Mouse (Mus musculus) layer of hippocampus, adult 11-12 months (tissue): ENCODE measurements at regions not wholly inside any gene's neighbourhood (a gene's known extent, or its start where the extent isn't known, plus 50 kb on each side); places are given as distances from the start of the nearest gene placed in this dataset.

Experiments used
- DNase-seq: peaks from one replicate; pipeline ENCODE4 v3.0.0; 2022; ENCODE audit warnings: low spot score

DNA sequence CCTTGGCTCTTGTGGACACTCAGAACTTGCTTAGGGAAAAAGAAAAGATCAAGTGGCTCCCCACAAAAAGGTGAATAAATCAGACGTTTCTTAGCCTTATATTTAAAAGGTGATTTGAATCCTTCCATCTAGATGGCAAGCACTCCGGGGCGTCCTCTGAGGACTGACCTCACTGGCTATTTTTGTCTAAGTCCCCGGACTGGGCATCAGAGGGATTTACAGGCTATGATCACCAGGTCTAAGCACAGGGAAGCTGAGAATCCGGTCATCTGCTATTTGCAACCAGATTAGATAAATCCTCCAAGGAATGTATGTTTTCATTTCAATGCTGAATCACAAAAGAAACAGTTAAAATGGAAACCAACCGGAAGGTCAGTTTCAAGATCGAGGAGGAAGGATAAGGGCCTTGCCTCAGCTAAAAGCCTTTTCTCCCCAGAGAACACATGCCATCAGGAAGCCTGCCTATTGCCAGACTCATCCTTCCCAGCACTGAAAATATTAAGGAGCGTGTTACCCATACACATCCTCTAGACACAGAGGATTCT, 342.1 kb downstream of the Lpin1 start:
- no peak for DNase-seq

DNA sequence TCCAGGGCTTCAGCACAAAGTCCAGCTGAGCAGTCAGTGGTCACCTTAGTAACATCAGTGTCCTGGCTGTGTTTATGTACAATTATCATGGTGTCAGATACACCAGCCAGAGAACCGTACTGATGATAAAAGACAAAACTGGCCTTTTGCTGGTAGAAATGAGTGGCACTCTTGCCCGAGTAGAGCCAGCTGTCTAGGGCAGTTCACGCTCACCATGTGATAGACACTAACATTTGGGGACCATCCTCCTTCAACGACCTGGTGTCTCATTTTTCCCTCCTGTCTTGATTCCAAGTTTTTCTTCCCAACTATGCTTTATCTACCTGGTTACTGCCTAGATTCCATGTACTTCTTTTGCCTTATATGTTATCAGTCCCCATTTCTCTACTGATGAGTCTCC, 349.3 kb downstream of the Lpin1 start:
- no peak for DNase-seq

DNA sequence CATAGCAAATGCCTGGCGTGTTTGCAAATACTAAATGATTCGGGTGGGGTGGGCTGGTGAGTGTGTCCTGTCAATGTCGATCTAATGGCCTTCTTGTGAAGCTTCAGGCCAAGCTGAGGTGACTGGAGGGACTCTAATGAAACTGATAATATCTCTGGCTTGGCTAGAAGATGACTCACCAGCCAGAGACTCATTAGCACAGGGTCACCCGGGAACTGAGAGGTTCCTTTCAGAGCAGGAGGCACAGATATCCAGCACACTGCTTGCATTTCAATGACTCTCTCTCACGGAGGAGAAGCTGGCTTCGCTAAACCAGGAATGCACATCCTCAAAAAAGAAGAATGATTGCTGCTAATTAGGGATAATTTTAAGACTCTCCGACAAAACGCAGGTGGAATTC, 349.8 kb downstream of the Lpin1 start:
- peak; percentile 8 for DNase-seq

DNA sequence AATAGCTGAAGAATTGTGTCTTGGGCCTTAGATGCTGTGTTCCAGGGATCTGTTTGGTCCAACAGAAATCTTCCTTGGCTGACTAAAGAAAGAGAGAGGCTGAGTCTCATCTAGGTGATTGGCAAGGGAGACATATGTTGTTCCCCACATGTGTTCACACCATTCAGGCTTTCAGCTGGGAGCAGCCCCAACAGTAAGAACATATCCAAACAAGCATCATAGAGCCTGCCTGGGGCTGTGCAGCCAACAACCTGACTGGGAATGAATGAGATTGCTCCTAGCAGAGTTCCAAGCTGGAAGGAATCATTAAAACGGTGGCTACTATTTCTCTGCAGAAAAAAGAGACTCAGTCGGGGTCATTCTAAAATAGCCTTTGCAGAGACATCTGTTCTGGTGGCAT, 350.3 kb downstream of the Lpin1 start:
- DNase-seq = no peak

DNA sequence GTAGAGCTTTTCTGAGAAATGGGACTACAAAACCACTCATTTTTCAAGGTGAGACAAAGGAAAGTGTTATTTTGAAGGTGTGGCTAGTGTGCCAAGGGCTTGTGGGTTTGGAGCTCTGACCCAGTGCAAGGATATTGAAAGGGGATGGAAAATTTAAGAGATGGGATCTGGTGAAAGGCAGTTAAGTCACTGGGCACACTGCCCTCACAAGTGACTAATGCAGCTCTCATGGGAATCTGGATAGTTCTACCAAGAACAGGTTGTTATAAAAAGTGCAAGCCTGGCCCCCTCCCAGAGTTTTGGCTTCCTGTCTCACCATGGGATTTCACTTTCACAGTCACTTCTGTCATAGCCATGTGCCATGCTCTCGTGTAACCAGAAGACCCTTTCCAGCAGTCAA, 360.1 kb downstream of the Lpin1 start:
- DNase-seq = no peak

DNA sequence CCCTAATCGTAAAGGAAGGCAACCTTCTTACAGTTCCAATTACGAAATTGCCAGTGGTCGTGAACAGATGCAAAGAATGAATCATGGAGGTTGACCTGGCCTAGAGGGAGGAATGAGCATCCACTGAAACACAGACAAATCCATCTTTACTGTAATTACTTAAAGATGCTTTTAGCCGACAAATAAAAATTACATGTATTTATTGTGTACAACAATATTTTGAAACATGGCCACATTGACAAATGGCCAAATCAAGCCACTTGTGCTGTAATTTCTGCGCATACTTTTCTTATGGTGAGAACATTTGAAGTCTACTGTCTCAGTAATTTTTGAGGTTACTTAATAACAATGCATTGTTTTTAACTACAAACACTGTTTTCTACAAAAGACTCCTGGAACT, 360.7 kb downstream of the Lpin1 start:
- no peak for DNase-seq

DNA sequence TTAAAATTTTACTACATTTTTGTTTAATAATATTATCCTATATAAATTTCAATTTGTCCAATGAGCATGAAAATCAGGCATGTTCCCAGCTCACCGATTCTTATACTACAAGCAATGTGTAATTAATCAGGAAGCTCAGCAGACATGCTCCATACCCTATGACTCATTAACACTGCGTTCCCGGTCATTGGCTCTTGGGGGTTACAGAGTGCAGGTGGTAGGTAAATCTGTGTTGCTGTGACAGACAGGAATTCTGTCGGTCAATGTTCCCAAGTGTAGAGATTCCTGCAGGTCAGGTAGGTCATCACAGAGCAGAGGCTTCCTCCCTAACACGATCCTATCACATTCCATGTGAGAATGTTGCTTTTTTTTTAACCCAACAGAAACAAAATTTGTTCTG, 371.0 kb downstream of the Lpin1 start:
- no peak for DNase-seq

DNA sequence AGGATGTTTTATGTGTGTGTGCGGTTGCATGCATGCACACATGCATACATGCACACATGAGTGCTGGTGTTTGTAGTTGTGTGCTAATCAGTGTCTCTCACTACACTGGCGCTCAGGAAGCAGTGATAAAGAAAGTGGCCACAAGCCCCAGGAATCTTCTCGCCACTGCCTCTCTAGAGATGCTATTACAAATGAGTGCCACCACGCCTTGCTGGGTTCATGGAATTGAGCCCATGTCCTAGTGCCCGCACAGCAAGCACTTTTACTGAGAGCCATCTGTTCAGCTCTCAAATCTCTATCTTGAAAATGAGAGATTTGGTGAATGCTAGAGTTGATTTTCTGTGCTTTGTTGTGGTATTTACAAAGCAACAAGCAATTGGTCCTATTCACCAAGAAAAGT, 373.3 kb downstream of the Lpin1 start:
- DNase-seq = no peak

DNA sequence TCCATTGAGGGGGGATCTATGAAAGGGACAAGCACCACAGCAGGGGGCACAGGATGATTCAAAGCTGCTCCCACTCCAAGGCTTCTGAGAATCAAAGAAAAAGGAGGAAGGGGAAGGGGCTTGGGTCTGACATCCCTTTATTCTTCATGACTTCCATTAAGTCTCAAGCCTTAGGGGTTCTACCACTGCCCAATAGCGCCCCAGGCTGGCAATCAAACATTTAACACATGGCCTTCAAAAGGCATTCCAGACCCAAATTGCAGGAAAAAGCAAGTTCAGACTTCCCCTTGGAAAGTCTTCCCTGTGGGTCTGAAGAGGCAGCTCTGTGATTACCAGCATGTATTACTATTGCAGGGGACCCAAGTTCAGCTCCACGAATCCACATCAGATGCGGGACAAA, 377.2 kb downstream of the Lpin1 start:
- DNase-seq = no peak

DNA sequence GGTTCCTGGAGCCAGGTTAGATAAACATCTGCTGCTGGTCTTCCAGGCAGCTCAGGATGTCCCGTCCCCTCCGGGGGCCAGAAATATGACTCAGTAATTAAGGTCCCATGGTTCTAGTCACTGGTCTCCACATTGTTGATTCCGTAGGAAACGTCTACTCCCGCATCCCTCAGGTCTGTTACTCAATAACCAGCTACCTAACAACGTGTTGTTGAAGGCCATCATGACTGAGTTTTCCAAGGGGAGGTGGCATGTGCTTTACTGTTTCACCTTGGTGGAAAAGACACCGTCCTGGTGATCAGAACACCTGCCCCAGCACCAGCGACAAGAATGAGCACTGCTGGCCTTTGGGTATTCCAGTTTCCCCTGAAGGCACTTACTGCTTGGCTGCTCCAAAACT, 377.9 kb downstream of the Lpin1 start:
- DNase-seq = no peak

DNA sequence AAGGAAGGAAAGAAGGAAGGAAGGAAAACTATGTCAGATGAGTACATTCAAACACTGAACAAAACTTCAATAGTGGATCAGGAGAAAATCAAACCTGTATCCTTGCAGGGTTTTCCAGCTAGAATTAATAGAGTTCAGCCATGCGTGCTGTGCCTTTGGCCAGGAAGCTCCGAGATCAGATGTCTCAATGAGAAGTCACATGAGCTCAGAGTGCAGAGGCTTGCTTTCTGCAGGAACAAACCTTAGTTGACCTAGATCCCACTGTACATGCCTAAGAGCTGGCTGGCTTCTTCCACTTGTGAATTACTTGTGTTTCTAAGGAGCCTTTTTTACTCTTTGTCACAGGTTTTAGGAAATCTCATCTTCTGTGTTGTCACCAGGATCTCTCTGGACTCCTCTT, 378.7 kb downstream of the Lpin1 start:
- no peak for DNase-seq

DNA sequence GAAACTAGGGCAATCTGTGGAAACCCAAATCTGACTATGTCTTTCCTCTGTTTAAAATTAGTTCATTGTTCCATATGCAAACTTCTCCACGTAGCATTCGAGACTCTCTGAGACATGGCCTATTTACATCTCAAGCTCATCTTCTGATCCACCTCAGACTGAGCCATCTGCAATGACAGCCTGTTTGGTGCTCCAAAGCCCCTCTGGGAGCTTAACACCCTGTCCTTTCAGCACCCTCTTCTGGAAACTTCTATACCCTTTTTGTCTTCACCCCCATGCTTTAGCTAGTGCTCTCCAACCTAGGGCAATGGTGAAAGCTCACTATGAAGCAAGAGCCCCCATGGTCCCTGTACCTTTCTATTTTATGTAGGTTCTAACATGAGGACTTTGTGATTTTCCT, 379.7 kb downstream of the Lpin1 start:
- DNase-seq = no peak

DNA sequence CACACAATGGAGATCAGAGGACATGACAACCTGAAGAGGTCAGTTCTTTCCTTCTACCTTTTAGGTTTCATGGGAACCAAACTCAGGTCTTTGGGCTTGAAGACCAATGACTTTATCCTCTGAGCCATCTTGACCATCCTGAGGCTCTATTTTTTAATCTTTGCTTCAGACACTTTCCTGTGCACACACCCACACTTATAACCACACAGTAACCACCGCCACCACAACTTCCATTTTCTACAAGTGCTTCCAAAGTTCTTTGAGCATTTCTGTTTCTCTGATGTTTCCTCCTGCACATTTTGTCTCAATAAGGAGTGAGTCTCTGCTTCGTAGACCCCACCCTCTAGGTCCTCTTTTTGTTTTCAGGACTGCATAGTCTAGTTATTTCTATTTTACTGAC, 385.3 kb downstream of the Lpin1 start:
- DNase-seq = no peak

DNA sequence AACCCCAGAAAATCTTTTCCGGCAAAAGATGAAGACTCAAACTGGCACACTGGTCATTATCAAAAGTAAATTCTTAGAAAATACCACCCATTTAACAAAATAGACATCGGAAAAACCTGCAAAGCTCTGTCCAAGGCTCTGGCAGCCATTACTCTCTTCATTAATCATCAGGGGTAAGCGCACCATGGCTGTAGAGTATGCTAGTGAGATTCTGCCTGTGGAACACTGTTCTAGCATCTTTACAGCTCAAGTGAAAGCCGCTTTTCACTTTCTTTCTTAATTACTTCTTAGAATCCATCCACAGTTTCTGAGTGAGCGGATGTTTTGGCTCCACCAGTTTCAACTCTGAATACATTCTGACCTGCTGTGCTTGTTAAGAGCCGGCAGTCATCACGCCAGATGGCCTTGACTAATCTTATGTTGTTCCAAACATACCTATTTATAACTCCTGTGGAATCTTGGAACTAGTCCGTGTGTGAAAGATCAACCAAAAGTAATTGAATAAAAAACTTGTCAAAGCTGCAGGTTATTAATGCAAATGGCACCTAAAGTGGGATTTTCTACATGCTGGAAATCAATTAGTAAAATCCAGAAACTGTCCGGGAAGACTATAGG, 387.8 kb downstream of the Lpin1 start:
- DNase-seq = peak; percentile 9

DNA sequence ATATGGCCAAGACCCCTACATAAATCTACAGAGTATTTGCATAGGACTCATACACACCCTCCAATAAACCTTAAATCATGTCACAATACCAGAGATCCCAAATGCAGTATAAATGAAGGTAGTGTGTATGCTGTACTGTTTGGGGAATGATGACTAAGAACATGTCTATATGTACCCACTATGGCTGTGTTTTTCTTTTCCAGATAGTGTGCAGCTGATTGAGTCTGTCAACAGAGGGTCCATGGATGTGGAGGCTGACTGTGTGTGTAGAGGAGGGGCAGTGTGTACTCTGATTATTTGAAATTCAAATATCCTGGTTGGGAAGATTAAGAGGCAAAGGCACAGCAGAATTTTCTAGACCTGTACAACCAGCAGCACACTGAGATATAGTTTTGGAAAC, 388.6 kb downstream of the Lpin1 start:
- DNase-seq = no peak

DNA sequence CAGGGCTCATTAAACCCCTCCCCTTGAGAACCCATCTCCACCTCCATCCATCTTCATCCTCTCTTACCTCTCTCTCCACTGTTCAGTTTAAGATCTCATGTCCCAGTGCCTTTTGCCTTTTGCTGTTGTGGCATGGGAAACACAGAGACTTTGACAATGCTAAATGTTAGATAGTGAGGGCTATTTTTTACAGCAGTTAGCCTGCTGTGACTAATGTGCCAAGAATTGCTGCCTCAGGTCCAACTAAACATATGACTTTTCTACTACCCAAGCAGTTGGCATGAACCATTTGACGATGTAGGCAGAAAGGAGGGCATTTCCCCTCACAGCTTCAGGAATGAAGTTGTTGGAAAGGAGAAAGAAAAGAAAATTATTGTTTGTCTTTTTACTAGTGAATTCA, 389.6 kb downstream of the Lpin1 start:
- no peak for DNase-seq

DNA sequence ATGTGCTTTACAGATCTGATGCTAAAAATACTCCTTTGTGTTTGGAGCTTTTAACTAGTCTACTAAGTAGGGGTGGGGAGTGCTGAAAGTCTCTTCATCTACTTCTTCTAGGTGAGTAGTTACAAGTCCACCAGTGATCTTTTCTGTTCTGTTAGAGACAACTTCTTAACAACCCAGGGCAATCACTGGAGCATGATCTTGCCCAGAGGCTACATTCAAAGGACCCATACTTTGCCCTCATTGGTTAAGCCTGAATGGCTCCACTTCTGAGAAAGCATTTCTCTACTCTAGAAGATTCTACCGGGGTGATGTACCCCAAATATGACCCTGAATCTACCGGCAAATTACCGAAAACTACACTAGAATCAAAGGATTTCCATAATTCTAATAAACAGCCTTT, 390.2 kb downstream of the Lpin1 start:
- no peak for DNase-seq

DNA sequence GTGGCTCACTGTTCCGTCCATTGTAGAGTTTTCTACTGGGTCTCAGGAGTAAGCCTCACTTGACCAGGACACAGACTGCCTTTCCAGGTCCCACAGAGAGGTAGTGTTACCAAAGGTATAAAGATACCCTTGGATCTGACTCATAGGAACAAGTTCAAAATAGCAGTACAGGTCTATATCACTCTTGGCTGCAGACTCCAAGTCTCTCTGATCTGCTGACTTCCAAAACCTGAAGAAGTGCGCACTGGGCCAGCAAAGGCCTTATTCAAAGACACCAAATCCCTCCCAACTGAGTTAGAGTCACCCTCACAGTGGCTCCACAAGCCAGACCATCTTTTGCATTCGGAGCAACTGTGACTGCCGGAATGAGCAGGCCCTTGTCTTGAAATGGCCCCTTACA, 391.9 kb downstream of the Lpin1 start:
- DNase-seq = no peak

DNA sequence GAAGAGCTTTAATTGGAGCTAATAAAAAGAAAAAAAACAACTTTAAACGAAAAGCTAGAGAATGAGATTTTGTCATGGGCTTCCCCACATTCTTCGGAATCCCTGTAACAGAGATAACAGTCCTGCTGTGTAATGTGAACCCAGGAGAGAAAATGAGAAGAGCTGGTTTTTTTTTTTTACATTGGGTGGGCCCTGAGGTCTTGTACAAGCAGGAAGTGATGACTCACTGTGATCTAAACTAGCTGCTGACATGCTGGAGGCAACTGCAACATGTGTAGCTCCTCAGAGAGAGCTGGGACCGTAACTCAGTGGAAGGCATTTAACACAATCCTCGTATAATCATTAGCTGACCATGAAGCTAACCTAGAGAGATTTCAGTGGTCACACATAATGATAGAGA, 393.8 kb upstream of the Trib2 start:
- no peak for DNase-seq

DNA sequence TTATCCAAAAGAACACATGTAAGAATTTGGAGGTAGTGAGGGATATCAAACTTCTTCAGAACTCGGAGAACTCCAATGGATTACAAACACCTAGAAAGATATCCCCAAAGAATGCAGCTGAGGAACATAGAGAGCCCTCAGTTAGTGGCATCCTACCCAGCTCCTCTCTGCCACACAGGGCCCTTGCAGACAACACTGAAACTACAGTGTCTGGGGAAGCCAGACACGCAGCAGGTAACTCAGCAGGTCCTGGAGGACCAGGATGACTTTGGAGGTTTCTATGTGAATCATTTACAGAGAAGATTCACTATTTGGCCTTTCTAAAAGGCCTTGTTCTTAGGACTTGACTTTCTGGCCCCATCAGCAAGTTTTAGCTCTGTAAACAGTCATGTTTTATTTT, 393.4 kb upstream of the Trib2 start:
- no peak for DNase-seq

DNA sequence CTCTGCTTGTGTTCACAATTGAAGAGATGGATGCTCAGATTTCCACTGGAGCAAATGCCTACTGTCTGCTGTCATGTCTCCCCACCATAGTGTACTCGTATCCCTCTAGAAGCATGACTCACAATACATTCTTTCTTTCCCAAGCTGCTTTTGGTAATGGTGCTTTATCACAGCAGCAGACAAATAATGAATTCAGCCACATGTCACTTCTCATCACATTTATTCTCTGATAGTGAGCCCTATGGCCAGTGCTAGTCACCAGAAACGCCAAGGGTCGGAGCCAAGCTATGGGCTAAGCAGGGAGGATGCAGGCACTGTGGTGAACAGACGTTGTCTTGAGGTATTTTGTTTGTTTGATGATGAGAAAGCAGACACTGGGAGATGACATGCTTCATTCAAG, 388.2 kb upstream of the Trib2 start:
- DNase-seq = no peak

DNA sequence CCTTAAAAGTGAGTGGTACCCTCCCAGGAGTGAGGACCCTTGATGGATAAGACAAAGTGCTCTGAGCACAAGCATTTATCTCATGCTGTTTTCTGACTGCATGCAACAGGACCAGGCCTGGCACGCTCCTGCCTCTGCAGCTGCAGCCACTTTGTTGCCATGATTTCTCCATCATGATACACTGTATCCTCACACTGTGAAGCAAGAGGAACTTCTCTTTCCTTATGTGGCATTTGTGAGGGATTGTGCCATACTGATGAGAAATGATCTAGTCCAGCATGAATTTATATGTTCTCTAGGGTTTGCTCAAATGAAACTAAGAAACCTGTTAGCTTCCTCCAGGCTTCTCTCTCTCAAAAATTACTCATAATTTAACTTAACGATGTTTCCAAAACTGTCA, 380.2 kb upstream of the Trib2 start:
- no peak for DNase-seq

DNA sequence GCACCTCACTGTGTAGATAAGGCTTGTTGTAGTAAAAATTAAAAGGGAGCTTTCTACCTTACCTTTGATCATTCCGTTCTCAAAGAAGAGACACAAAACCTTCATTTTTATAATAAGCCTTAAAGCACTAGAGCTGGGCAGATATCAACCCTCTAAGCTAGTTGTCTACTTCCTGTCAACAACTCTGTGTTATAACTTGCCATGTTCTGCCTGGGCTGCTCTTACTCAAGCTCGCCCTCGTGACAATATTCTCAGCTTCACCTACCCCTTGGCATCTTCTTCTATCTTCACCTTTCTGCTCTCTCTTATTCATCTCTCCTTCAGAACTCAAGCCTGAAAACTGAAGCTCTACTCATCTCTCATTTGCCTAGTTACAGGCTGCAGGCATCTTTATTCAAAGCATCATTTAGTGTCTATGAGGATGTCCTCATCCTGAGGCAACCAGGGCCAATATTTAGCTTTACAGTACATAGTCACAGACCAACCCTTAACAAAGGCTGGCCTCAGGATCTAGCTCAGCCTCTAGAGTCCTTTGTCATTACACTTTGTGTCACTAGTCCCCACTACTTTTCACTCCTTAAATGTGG, 375.2 kb upstream of the Trib2 start:
- no peak for DNase-seq

DNA sequence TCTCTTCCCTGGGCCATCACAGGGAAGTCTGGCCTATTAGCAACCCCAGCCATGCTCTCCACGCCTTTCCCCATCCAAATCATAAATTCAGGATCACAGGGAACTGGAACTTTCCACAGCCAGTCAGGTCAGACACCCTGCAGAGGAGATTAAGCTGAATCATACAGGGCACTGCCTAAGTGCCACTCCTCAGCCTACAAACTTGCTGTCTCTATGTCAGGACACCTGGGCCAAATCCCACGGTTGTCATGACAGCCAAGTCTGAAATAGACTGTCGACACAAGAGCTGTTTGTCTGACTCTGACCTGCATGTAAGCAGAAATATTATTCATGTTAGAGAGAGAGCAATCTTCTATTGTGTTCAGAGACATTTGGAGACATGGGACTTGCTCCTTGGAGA, 374.0 kb upstream of the Trib2 start:
- no peak for DNase-seq
